Mouse (Mus musculus): ENCODE data around the gene Mrpl50.
"Not testable (repeated sequence)": the region's sequence is repeated elsewhere in the genome, so short reads cannot be mapped to it uniquely, and the experiment has no call there.

The Mrpl50 gene

GRCm38 (mm10) chr4:49510236-49510835 lies 10.6 kb downstream of the Mrpl50 start:
- DNase-seq (ENCODE audit: extremely low read depth, insufficient read length, low spot score): not testable (repeated sequence)

- DNase-seq (ENCODE audit: extremely low read depth, insufficient read length, low spot score): no peak
Measured at GRCm38 (mm10) chr4:49509183-49509582, 11.7 kb downstream of the Mrpl50 start.

GRCm38 (mm10) chr4:49506386-49506785 lies 14.5 kb downstream of the Mrpl50 start, which contains the start of gene Baat:
TSS of gene Baat (minus strand) at chr4:49506557.
- DNase-seq (ENCODE audit: extremely low read depth, insufficient read length, low spot score): no peak

- no peak for DNase-seq (ENCODE audit: extremely low read depth, insufficient read length, low spot score)
Measured at GRCm38 (mm10) chr4:49503563-49503962, 17.3 kb downstream of the Mrpl50 start.

- DNase-seq (ENCODE audit: extremely low read depth, insufficient read length, low spot score): not testable (repeated sequence)
Measured at GRCm38 (mm10) chr4:49485934-49486650, 34.8 kb downstream of the Mrpl50 start.

- no peak for DNase-seq (ENCODE audit: extremely low read depth, insufficient read length, low spot score)
Measured at GRCm38 (mm10) chr4:49485442-49485841, 35.5 kb downstream of the Mrpl50 start.

- no peak for DNase-seq (ENCODE audit: extremely low read depth, insufficient read length, low spot score)
Measured at GRCm38 (mm10) chr4:49480896-49481295, 40.0 kb downstream of the Mrpl50 start.

- DNase-seq (ENCODE audit: extremely low read depth, insufficient read length, low spot score): no peak
Measured at GRCm38 (mm10) chr4:49480104-49480760, 40.7 kb downstream of the Mrpl50 start.

- DNase-seq (ENCODE audit: extremely low read depth, insufficient read length, low spot score): not testable (repeated sequence)
Measured at GRCm38 (mm10) chr4:49479035-49479434, 41.9 kb downstream of the Mrpl50 start.

- DNase-seq (ENCODE audit: extremely low read depth, insufficient read length, low spot score): peak; percentile 3
Measured at GRCm38 (mm10) chr4:49478118-49478877, 42.6 kb downstream of the Mrpl50 start.

GRCm38 (mm10) chr4:49474583-49474982 lies 46.3 kb downstream of the Mrpl50 start:
- DNase-seq (ENCODE audit: extremely low read depth, insufficient read length, low spot score): no peak

GRCm38 (mm10) chr4:49473435-49474100 lies 47.3 kb downstream of the Mrpl50 start, which contains the start of gene Acnat1:
TSS of gene Acnat1 (minus strand) at chr4:49473912.
- DNase-seq (ENCODE audit: extremely low read depth, insufficient read length, low spot score): no peak

GRCm38 (mm10) chr4:49469435-49470151 lies 51.3 kb downstream of the Mrpl50 start:
- no peak for DNase-seq (ENCODE audit: extremely low read depth, insufficient read length, low spot score)

- peak; percentile 5 for DNase-seq (ENCODE audit: extremely low read depth, insufficient read length, low spot score)
Measured at GRCm38 (mm10) chr4:49467360-49467759, 53.5 kb downstream of the Mrpl50 start.

Measured in 3134 (cell line).